Mouse (Mus musculus) 3T3-L1 (cell line): ENCODE results near the gene Abcb8.

Experiments used
- DNase-seq: peaks from one replicate; pipeline ENCODE4 v3.0.0-alpha.2; 2015; ENCODE audit warnings: low read depth, low spot score

Gene Abcb8

GRCm38 (mm10) chr5:24453985-24454303, 60.5 kb downstream of the Abcb8 start:
- DNase-seq: peak; percentile 14

- peak; percentile 82 for DNase-seq
These were observed 61.6 kb downstream of the Abcb8 start for GRCm38 (mm10) chr5:24455076-24455475.

- no peak for DNase-seq
These were observed 62.1 kb downstream of the Abcb8 start for GRCm38 (mm10) chr5:24455613-24456012.
